Mouse (Mus musculus) inflammation-experienced regulatory T-cells (primary cell): ENCODE measurements around the gene Npm1. TPM values are rescaled to one million over a fixed set of nuclear protein-coding genes. Genes with fewer than 3 reads are reported as not detected.

ENCODE experiments used
- polyA plus RNA-seq, 2 experiments: library from polyadenylated mRNA; unstranded; fragments of 100-300 nt; shearing (Covaris generic); gene quantifications; one replicate each; pipeline ENCODE4 v1.2.1; 2017

The Npm1 gene
- 100 to 1,000 TPM; 485 to 552 TPM for polyA plus RNA-seq

GRCm38 (mm10) chr11:33162998-33163506, at the start of gene Npm1:
Gene Npm1 (minus strand): TSS chr11:33163206.

DNA sequence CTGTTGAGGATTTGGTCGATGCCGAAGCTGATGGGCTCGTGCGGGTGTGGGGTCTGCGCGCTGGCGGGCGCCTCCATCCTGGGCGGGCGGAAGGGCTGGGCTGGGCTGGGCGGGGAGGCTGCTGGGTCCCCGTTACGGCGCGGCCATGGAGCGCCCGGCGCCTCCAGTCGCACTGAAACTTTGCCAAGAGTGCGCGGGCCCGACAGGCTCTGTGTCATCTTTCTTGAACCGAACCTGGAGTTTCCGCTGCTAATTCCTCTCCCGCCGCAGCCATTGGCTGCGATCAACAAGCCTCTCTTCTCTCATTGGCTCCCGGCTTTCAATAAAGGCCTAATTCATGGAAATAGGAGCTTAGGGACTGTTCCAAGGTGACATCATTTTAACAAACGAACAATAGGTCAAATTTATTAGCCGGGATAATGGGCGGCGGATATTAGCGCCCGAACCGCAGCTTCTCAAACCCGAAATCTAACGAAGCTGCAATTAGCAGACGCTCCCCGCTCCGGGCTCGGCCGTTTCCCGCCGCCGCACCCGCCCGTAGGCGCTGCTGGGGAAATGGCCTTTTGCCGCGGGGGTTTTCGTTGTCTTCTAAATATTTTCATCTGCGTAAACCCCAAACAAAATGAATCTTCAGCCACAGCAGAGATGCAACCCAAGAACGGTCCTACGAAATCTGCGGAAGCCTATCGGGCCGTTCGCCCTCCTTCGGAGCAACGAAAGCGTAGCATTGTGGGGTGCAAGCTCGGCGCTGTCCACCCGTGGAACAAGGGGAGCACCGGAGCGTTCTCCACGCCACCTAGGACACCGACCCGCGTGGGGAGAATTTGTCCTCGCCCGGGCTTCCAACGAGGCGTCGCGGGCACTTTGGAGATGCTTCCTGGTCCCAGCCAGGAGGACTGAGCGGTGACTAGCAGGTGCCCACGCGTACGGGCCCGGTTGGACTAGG, 40.6 kb upstream of the Npm1 start, which contains the start of gene Tlx3:
TSS of gene Tlx3 (minus strand) at position 207 of the 946 bp plus-strand sequence.

DNA sequence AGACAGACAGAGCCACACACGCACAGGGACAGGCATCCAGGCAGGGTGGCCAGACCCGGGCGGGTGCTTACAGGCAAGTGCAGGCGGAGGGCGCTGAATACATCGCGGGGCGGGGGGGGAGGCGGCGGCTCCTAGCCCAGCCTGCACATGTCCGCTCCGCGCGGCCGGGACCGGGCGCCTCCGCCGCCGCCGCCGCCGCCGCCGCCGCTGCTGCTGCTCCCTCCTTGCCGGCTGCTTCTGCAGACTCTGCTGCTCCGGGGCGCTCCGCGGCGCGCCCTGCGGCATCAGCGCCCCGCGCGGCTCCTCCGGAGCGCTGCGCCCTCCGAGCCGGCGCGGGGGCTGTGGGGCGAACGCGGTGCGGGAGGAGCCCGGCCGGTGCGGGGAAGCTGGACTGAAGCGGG, 15.8 kb downstream of the Npm1 start, which contains the start of gene Fgf18:
TSS of gene Fgf18 (minus strand) at position 230 of the 401 bp plus-strand sequence.

Other genes with a start within 250 kb of the Npm1 start
- gene Fgf18, start 15.8 kb downstream of the Npm1 start, polyA plus RNA-seq: 1 to 10 TPM in 1 of 2 experiments, under 1 TPM in 1; 0.80 to 2.9 TPM
- under 1 TPM in 1 of 2 experiments, not detected in 1; 0.49 TPM for gene Tlx3, start 40.4 kb upstream of the Npm1 start, polyA plus RNA-seq
- not detected for gene Gm12117, start 113.5 kb upstream of the Npm1 start, polyA plus RNA-seq